Mouse (Mus musculus): Measurements from ENCODE around the gene Tmem248. TPM values are rescaled to one million over a fixed set of nuclear protein-coding genes. Genes with fewer than 3 reads are reported as not detected.

Tmem248 gene
- total RNA-seq (2021) = 10 to 100 TPM; 42.3 to 43.3 TPM
- long read RNA-seq, transcript Tmem248-202 (7 exons, 3,570 nt) = major isoform, 47 of 55 reads
- long read RNA-seq, partial matches to known transcripts = 2 of 55 reads
- long read RNA-seq, other reads (novel, unspliced or antisense) = 6 of 55 reads

- DNase-seq (ENCODE audit: low spot score in 2 of 2) = no peak
Observed at GRCm38 (mm10) chr5:130216781-130217180, at the start of gene Tmem248. Gene Tmem248 (plus strand): TSS chr5:130217081.

- no peak for DNase-seq (ENCODE audit: low spot score in 2 of 2)
Observed at GRCm38 (mm10) chr5:130169109-130169508, 47.8 kb upstream of the Tmem248 start.

- no peak for DNase-seq (ENCODE audit: low spot score in 2 of 2)
Observed at GRCm38 (mm10) chr5:130170666-130171422, 46.0 kb upstream of the Tmem248 start.

GRCm38 (mm10) chr5:130171423-130171954 lies 45.4 kb upstream of the Tmem248 start, which contains the start of gene Rabgef1:
Gene Rabgef1 (plus strand): TSS chr5:130171798.
- DNase-seq (ENCODE audit: low spot score in 2 of 2) = peak; percentile 90 to 92

- DNase-seq (ENCODE audit: low spot score in 2 of 2) = no peak
Observed at GRCm38 (mm10) chr5:130171956-130172601, 44.8 kb upstream of the Tmem248 start.

GRCm38 (mm10) chr5:130173012-130173411 lies 43.9 kb upstream of the Tmem248 start:
- no peak for DNase-seq (ENCODE audit: low spot score in 2 of 2)

GRCm38 (mm10) chr5:130177871-130178270 lies 39.0 kb upstream of the Tmem248 start:
- DNase-seq (ENCODE audit: low spot score in 2 of 2) = no peak

GRCm38 (mm10) chr5:130180362-130180761 lies 36.5 kb upstream of the Tmem248 start:
- DNase-seq (ENCODE audit: low spot score in 2 of 2) = no peak

- no peak for DNase-seq (ENCODE audit: low spot score in 2 of 2)
Observed at GRCm38 (mm10) chr5:130181740-130182540, 34.9 kb upstream of the Tmem248 start.

- DNase-seq (ENCODE audit: low spot score in 2 of 2) = no peak
Observed at GRCm38 (mm10) chr5:130182541-130182821, 34.4 kb upstream of the Tmem248 start.

- DNase-seq (ENCODE audit: low spot score in 2 of 2) = no peak
Observed at GRCm38 (mm10) chr5:130184193-130184856, 32.6 kb upstream of the Tmem248 start.

GRCm38 (mm10) chr5:130185312-130185711 lies 31.6 kb upstream of the Tmem248 start:
- DNase-seq (ENCODE audit: low spot score in 2 of 2) = no peak

GRCm38 (mm10) chr5:130187383-130187782 lies 29.5 kb upstream of the Tmem248 start:
- peak; percentile 49 to 54 for DNase-seq (ENCODE audit: low spot score in 2 of 2)

- no peak for DNase-seq (ENCODE audit: low spot score in 2 of 2)
Observed at GRCm38 (mm10) chr5:130190909-130191308, 26.0 kb upstream of the Tmem248 start.

GRCm38 (mm10) chr5:130191865-130192264 lies 25.0 kb upstream of the Tmem248 start:
- DNase-seq (ENCODE audit: low spot score in 2 of 2) = no peak

GRCm38 (mm10) chr5:130192356-130192944 lies 24.4 kb upstream of the Tmem248 start:
- no peak for DNase-seq (ENCODE audit: low spot score in 2 of 2)

GRCm38 (mm10) chr5:130193760-130194159 lies 23.1 kb upstream of the Tmem248 start:
- DNase-seq (ENCODE audit: low spot score in 2 of 2) = no peak

GRCm38 (mm10) chr5:130196307-130196706 lies 20.6 kb upstream of the Tmem248 start:
- DNase-seq (ENCODE audit: low spot score in 2 of 2) = no peak

- DNase-seq (ENCODE audit: low spot score in 2 of 2) = no peak
Observed at GRCm38 (mm10) chr5:130197454-130197853, 19.4 kb upstream of the Tmem248 start.

- DNase-seq (ENCODE audit: low spot score in 2 of 2) = no peak
Observed at GRCm38 (mm10) chr5:130197981-130198380, 18.9 kb upstream of the Tmem248 start.

Measured in layer of hippocampus, adult 18-20 months (tissue).